Mouse (Mus musculus) myocyte (in vitro differentiated cells): Measurements from ENCODE around the gene Trpv2. TPM values are rescaled to one million over a fixed set of nuclear protein-coding genes. Genes with fewer than 3 reads are reported as not detected.
A peak's percentile ranks its signal among the peaks of the same experiment; 100 is the strongest.

Experiments
- H3K27me3 ChIP-seq: one replicate; pipeline ENCODE4 v1.6.1; 2011; ENCODE audit not compliant: control insufficient read depth, insufficient read depth, insufficient read length
- H3K36me3 ChIP-seq: one replicate; pipeline ENCODE4 v1.6.1; 2011; ENCODE audit not compliant: control insufficient read depth, insufficient read depth
- H3K4me2 ChIP-seq: one replicate; pipeline ENCODE4 v1.6.1; 2011; ENCODE audit warnings: low read depth, control low read depth
- H3K4me3 ChIP-seq: one replicate; pipeline ENCODE4 v1.5.1; 2011; ENCODE audit warnings: mild to moderate bottlenecking, control low read depth, moderate library complexity
- H3K79me2 ChIP-seq: one replicate; pipeline ENCODE4 v1.6.1; 2011; ENCODE audit not compliant: control insufficient read depth, insufficient read depth
- H3ac ChIP-seq: one replicate; pipeline ENCODE4 v1.6.1; 2011; ENCODE audit not compliant: control insufficient read depth, insufficient read length
- CEBPB ChIP-seq: IDR thresholded peaks from 2 replicates; pipeline ENCODE4 v1.6.1; 2011; ENCODE audit warnings: mild to moderate bottlenecking, moderate library complexity; ENCODE audit not compliant: poor library complexity, insufficient read depth, severe bottlenecking
- E2F4 ChIP-seq: IDR thresholded peaks from one replicate; pipeline ENCODE4 v1.6.1; 2011; ENCODE audit warnings: mild to moderate bottlenecking, control low read depth, moderate library complexity; ENCODE audit not compliant: insufficient read depth
- MAX ChIP-seq: IDR thresholded peaks from one replicate; pipeline ENCODE4 v1.6.1; 2011; ENCODE audit warnings: low read depth, mild to moderate bottlenecking, control low read depth
- MYOD1 ChIP-seq, 3 experiments: IDR thresholded peaks; one replicate each; pipeline ENCODE4 v1.6.1; 2011; ENCODE audit warnings: control low read depth in 2 of 3, low read depth in 2 of 3, mild to moderate bottlenecking in 2 of 3, moderate library complexity in 1 of 3; ENCODE audit not compliant: insufficient read length in 2 of 3, control insufficient read depth in 1 of 3
- MYOG ChIP-seq, 3 experiments: IDR thresholded peaks; one replicate each; pipeline ENCODE4 v1.6.1; 2011; ENCODE audit warnings: control low read depth in 2 of 3, low read depth in 2 of 3, mild to moderate bottlenecking in 2 of 3; ENCODE audit not compliant: insufficient read length in 2 of 3, control insufficient read depth in 1 of 3, insufficient read depth in 1 of 3
- POLR2A ChIP-seq: IDR thresholded peaks from one replicate; pipeline ENCODE4 v1.6.1; 2011; ENCODE audit warnings: low read depth, mild to moderate bottlenecking, control low read depth, moderate library complexity; ENCODE audit not compliant: insufficient read length
- POLR2AphosphoS2 ChIP-seq: IDR thresholded peaks from one replicate; pipeline ENCODE4 v1.6.1; 2011; ENCODE audit warnings: low read depth, control low read depth; ENCODE audit not compliant: insufficient read length
- REST ChIP-seq: IDR thresholded peaks from one replicate; pipeline ENCODE4 v1.6.1; 2011; ENCODE audit warnings: mild to moderate bottlenecking, control low read depth, moderate library complexity; ENCODE audit not compliant: insufficient read depth, insufficient read length
- SRF ChIP-seq: IDR thresholded peaks from one replicate; pipeline ENCODE4 v1.6.1; 2011; ENCODE audit warnings: low read depth; ENCODE audit not compliant: control insufficient read depth, insufficient read length
- TCF12 ChIP-seq: IDR thresholded peaks from one replicate; pipeline ENCODE4 v1.6.1; 2011; ENCODE audit warnings: mild to moderate bottlenecking, control low read depth; ENCODE audit not compliant: poor library complexity, insufficient read depth, severe bottlenecking
- TCF3 ChIP-seq: IDR thresholded peaks from one replicate; pipeline ENCODE4 v1.6.1; 2011; ENCODE audit warnings: low read depth, control low read depth; ENCODE audit not compliant: insufficient read length
- USF1 ChIP-seq: IDR thresholded peaks from one replicate; pipeline ENCODE4 v1.6.1; 2011; ENCODE audit warnings: low read depth, mild to moderate bottlenecking, control low read depth, moderate library complexity
- polyA plus RNA-seq: library from polyadenylated mRNA; unstranded; fragments of >200 nt; fragmentation: generic; extraction: Trizol; gene quantifications from one replicate; pipeline ENCODE4 v1.2.1, GENCODE M21; 2012; ENCODE audit warnings: missing spikeins

Trpv2 gene
- polyA plus RNA-seq, 1 experiment = 5.4 TPM

DNA sequence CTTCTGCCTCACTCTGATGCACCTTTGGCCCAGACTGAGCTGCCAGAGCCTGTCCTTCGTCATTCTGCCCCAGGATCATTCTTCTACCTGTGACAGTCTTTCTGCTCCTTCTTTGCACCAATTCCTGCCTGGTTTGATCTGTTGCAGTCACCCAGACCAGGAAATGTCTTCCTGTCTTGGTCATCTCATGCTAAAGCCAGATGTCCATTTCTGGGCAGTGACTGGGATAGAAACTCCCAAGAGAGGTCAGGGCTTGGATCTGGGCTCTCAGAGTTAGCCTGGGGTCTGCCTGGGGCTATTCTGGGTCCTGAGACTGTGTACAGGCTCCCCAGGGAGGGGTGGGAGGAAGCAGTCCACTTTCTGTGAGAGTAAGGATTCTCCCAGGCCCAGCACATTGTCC, 8.1 kb upstream of the Trpv2 start:
- Histone ChIP-seq H3K27me3 (no peaks in the 10 kb centered on the region), H3K79me2 (no peaks in the 10 kb centered on the region), H3ac (no peak overlapping the region), H3K4me2 (no peak overlapping the region), H3K4me3 (no peak overlapping the region), H3K36me3 (no peaks in the 10 kb centered on the region)
- no peak for TF ChIP-seq POLR2A
- no peak for TF ChIP-seq SRF
- TF ChIP-seq TCF3 = no peak
- TF ChIP-seq REST = no peak
- no peak for TF ChIP-seq USF1
- no peak for TF ChIP-seq MYOG (IDR thresholded peaks at IDR 0.05; ENCODE audit: control insufficient read depth in 1 of 3, insufficient read depth in 1 of 3, insufficient read length in 2 of 3, low read depth in 2 of 3)
- TF ChIP-seq CEBPB = no peak
- TF ChIP-seq TCF12 = no peak
- no peak for TF ChIP-seq E2F4
- no peak for TF ChIP-seq POLR2AphosphoS2
- TF ChIP-seq MAX = no peak
- TF ChIP-seq MYOD1 (IDR thresholded peaks at IDR 0.05; ENCODE audit: control insufficient read depth in 1 of 3, insufficient read length in 2 of 3, low read depth in 2 of 3) = no peak

GRCm38 (mm10) chr11:62568300-62568699, 6.0 kb upstream of the Trpv2 start:
- Histone ChIP-seq H3K4me3 (no peak overlapping the region), H3K36me3 (no peaks in the 10 kb centered on the region), H3K79me2 (no peaks in the 10 kb centered on the region), H3K27me3 (no peaks in the 10 kb centered on the region), H3ac (no peak overlapping the region), H3K4me2 (no peak overlapping the region)
- TF ChIP-seq SRF = no peak
- no peak for TF ChIP-seq REST
- TF ChIP-seq E2F4 = no peak
- TF ChIP-seq MYOD1 (IDR thresholded peaks at IDR 0.05; ENCODE audit: control insufficient read depth in 1 of 3, insufficient read length in 2 of 3, low read depth in 2 of 3) = no peak
- no peak for TF ChIP-seq POLR2AphosphoS2
- no peak for TF ChIP-seq USF1
- TF ChIP-seq TCF3 = no peak
- TF ChIP-seq MAX = no peak
- TF ChIP-seq POLR2A = no peak
- TF ChIP-seq TCF12 = no peak
- no peak for TF ChIP-seq MYOG (IDR thresholded peaks at IDR 0.05; ENCODE audit: control insufficient read depth in 1 of 3, insufficient read depth in 1 of 3, insufficient read length in 2 of 3, low read depth in 2 of 3)
- no peak for TF ChIP-seq CEBPB

DNA sequence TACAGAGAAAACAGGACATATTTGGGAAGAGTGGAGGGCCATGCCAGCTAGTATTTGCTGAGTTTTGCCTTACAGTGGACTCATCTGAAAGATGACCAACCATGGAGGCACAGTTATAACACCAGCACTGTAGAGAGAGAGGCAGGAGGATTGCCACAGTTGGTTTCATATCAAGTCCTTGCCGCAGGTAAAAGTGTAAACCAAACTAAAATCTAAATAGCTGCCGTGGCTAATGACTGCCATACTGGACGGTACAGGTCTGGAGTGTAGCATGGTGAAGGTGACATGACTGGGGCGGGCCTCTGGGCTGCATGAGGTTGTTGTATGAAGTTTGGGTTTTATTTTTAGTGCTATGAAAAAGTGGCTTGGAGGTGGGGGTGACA, 408 bp downstream of the Trpv2 start:
- Histone ChIP-seq H3K4me3 (peak overlapping the region; percentile 30), H3K36me3 (no peaks in the 10 kb centered on the region), H3K4me2 (no peak overlapping the region), H3ac (no peak overlapping the region), H3K79me2 (no peaks in the 10 kb centered on the region), H3K27me3 (no peaks in the 10 kb centered on the region)
- no peak for TF ChIP-seq TCF12
- TF ChIP-seq TCF3 = no peak
- TF ChIP-seq E2F4 = no peak
- no peak for TF ChIP-seq MYOG (IDR thresholded peaks at IDR 0.05; ENCODE audit: control insufficient read depth in 1 of 3, insufficient read depth in 1 of 3, insufficient read length in 2 of 3, low read depth in 2 of 3)
- TF ChIP-seq USF1 = no peak
- no peak for TF ChIP-seq SRF

DNA sequence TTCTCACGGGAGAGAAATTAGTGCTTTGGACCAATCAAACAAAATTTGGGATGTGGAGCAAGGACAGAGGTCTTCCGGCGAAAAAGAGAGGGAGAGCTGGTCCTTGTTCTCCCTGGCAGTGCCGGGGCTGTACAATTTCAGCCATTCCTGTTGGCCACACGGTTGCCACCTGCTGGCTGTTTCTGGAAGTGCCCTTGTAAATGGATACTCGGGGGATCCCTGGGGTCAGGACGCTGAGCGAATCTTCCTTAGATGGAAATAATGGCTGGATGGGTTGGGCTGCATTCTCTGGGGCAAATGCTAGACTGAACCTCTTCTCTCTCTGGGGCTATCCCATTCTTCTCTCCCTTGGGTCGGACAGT, 992 bp downstream of the Trpv2 start:
- Histone ChIP-seq H3K4me2 (peak overlapping the region; percentile 87), H3K4me3 (peak overlapping the region; percentile 30)
- TF ChIP-seq MYOD1 (IDR thresholded peaks at IDR 0.05; ENCODE audit: control insufficient read depth in 1 of 3, insufficient read length in 2 of 3, low read depth in 2 of 3) (no peak), E2F4 (no peak), TCF12 (no peak), USF1 (no peak), REST (no peak), TCF3 (no peak), POLR2AphosphoS2 (no peak), MAX (no peak), SRF (no peak), MYOG (IDR thresholded peaks at IDR 0.05; ENCODE audit: control insufficient read depth in 1 of 3, insufficient read depth in 1 of 3, insufficient read length in 2 of 3, low read depth in 2 of 3) (no peak), CEBPB (no peak)

GRCm38 (mm10) chr11:62575659-62576438, 1.6 kb downstream of the Trpv2 start:
- no peaks in the 10 kb centered on the region for H3K27me3 ChIP-seq
- H3K4me3 ChIP-seq = peak overlapping the region; percentile 30
- TF ChIP-seq TCF12 (no peak), MYOD1 (IDR thresholded peaks at IDR 0.05; ENCODE audit: control insufficient read depth in 1 of 3, insufficient read length in 2 of 3, low read depth in 2 of 3) (peak in 2 of 3 experiments; percentile 40 to 64), MYOG (IDR thresholded peaks at IDR 0.05; ENCODE audit: control insufficient read depth in 1 of 3, insufficient read depth in 1 of 3, insufficient read length in 2 of 3, low read depth in 2 of 3) (peak in 1 of 3 experiments; percentile 5), CEBPB (no peak), POLR2A (peak; percentile 35), E2F4 (no peak), REST (no peak), MAX (no peak), USF1 (no peak)
- H3K4me2 ChIP-seq = peak overlapping the region; percentile 87
- no peaks in the 10 kb centered on the region for H3K79me2 ChIP-seq
- H3K36me3 ChIP-seq = no peaks in the 10 kb centered on the region
- H3ac ChIP-seq = no peak overlapping the region

More for the DNA sequence above, 992 bp downstream of the Trpv2 start:
- Histone ChIP-seq H3K36me3 (no peaks in the 10 kb centered on the region), H3K79me2 (no peaks in the 10 kb centered on the region), H3K27me3 (no peaks in the 10 kb centered on the region), H3ac (no peak overlapping the region)
